Mouse (Mus musculus) C3H10T1/2 (cell line): Measurements from ENCODE around the gene Nhlrc2. TPM values are rescaled to one million over a fixed set of nuclear protein-coding genes. Genes with fewer than 3 reads are reported as not detected.

ENCODE experiments used
- polyA plus RNA-seq, 2 experiments: library from polyadenylated mRNA; unstranded; fragments of >200 nt; fragmentation: generic; extraction: Trizol; gene quantifications; one replicate each; pipeline ENCODE4 v1.2.1; 2012; ENCODE audit warnings: missing spikeins in 2 of 2

Nhlrc2 gene
- 1 to 10 TPM; 2.1 to 5.2 TPM for polyA plus RNA-seq

DNA sequence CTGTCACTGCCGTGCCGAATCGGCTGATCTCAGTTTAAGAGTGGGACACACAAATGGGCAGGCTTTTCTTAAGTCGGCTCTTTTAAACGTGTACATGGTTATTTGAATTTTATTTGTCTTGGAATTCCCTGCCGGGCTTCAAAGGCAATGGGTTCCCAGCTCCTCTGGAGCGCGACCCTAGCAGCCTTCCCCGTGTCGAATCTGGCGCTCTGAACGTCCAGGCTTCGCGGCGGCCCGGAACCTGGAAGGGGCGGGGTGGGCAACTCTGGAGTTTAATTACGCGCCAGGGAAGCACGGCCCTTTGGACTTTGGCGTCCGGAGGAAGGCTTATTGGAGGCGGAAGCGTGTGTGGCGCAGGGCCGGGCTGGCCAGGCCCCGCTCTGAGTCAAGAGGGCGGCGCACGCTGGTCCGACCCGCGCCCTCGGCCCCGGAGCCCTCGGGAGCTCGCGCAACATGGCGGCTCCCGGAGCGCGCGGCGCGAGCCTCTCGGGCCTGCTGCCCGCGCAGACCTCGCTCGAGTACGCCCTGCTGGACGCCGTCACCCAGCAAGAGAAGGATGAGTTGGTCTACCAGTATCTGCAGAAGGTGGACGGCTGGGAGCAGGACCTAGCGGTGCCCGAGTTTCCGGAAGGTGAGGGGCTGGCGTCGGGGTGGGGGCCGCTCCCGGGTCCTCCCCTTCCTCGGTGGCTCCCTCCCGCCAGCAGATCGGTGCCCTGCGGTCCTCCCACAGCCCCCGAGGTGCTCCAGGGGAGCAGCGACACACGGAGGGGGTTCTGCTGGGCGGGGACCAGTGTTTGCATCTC is at the start of gene Nhlrc2:
Gene Nhlrc2, plus strand, starts transcription at position 32 of the 803 bp plus-strand sequence.

DNA sequence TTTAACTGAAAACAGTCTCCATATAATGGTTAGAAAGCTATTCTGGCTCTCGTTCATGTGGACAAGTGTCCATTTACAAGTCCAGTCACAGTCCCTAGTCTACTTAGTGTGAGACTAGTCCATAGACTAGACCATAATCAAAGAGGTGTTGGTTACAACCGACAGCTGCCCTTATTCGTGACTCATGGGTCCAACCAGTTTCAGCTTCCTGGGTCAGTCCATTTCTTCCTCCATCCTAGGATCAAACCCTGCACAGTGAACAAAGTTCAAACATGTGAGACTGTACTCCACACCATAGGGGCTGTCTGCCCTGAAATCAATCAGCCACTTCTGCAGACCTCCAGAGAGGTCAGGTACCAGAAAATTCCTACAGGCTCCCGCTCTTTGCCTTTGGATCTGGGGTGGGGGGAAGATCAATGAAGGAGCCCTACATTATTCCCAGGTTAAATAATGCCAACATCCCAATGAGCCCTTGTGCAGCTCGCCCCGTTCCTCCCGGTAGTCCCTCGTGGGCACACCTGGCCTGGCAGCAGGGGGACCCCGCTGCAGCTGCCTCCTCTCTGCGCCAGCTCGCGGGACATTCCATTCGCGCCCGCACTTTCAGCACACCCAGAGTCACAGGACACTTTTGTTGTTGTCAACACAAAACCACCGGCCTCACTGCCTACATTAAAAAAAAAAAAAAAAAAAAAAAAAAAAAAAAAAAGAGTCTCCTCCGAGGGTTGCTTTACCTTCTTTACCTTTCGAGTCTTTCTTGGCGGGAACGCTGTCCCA is 418 bp upstream of the Nhlrc2 start, which contains the start of gene Dclre1a:
Gene Dclre1a, minus strand, starts transcription at position 767 of the 774 bp plus-strand sequence.

Other genes with a start within 250 kb of the Nhlrc2 start
- gene Nrap, start 158.2 kb upstream of the Nhlrc2 start, polyA plus RNA-seq: not detected
- 1 to 10 TPM in 1 of 2 experiments, under 1 TPM in 1; 0.12 to 1.3 TPM for gene Casp7, start 151.1 kb upstream of the Nhlrc2 start, polyA plus RNA-seq
- under 1 TPM in 1 of 2 experiments, not detected in 1; 0.02 TPM for gene Plekhs1, start 86.6 kb upstream of the Nhlrc2 start, polyA plus RNA-seq
- gene Dclre1a, start within 50 bp of the Nhlrc2 start, polyA plus RNA-seq: 1 to 10 TPM in 1 of 2 experiments, under 1 TPM in 1; 0.39 to 5.4 TPM
- not detected for gene Adrb1, start 173.9 kb downstream of the Nhlrc2 start, polyA plus RNA-seq